Mouse (Mus musculus): Measurements from ENCODE around the gene Arhgap31.

DNA sequence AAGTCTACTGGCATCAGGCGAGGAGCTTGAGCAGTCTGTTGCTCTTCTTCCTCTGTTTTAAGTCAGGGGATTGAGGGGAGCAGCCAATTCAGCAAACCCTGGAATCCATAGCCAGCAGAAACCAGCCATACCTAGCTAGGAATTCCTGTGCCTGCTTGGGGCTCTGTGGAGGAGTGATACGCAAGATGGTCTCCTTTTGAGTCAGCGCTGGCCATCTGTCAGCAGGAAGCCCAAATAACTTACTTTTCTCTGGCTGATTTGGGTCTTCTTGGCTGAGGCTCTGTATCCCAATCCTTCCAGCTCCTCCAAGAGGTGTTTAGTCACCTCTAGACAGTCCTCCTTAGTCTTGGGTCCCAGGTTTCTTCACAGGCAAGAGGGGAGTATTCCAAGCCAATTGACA lies 157.1 kb downstream of the Arhgap31 start:
- TF ChIP-seq CTCF (IDR thresholded peaks at IDR 0.05; ENCODE audit: low read depth) (no peak), EP300 (IDR thresholded peaks at IDR 0.05; ENCODE audit: low read depth) (no peak)

All from heart, postnatal 0 days (tissue).